Mouse (Mus musculus) midbrain, embryonic 12.5 days (tissue): ENCODE measurements around the gene Mia2. TPM values are rescaled to one million over a fixed set of nuclear protein-coding genes. Genes with fewer than 3 reads are reported as not detected.

Experiments used
- ATAC-seq: fragments of 200-750 bp; cut with Nextera tagmentation; 2 replicates; pipeline ENCODE4 v1.8.0; 2017; ENCODE audit warnings: low read depth, moderate TSS enrichment, moderate library complexity; ENCODE audit not compliant: low FRiP score
- H3K27ac ChIP-seq: fragments of 300-500 bp; sonication (generic); replicated peaks from 2 replicates; pipeline ENCODE4 v1.5.1; 2016; ENCODE audit warnings: mild to moderate bottlenecking
- H3K27me3 ChIP-seq: fragments of 300-500 bp; sonication (generic); 2 replicates; pipeline ENCODE4 v1.6.1; 2016; ENCODE audit warnings: mild to moderate bottlenecking
- H3K36me3 ChIP-seq: fragments of 300-500 bp; sonication (generic); 2 replicates; pipeline ENCODE4 v1.6.1; 2016
- H3K4me1 ChIP-seq: fragments of 300-500 bp; sonication (generic); 2 replicates; pipeline ENCODE4 v1.6.1; 2016
- H3K4me2 ChIP-seq: fragments of 300-500 bp; sonication (generic); replicated peaks from 2 replicates; pipeline ENCODE4 v1.6.1; 2016; ENCODE audit warnings: mild to moderate bottlenecking, moderate library complexity
- H3K4me3 ChIP-seq: fragments of 300-500 bp; sonication (generic); 2 replicates; pipeline ENCODE4 v1.5.1; 2016; ENCODE audit warnings: mild to moderate bottlenecking
- H3K9ac ChIP-seq: fragments of 300-500 bp; sonication (generic); replicated peaks from 2 replicates; pipeline ENCODE4 v1.6.1; 2016; ENCODE audit warnings: mild to moderate bottlenecking, moderate library complexity
- H3K9me3 ChIP-seq: fragments of 300-500 bp; sonication (generic); 2 replicates; pipeline ENCODE4 v1.6.1; 2016; ENCODE audit warnings: mild to moderate bottlenecking
- WGBS: fragments of 180-500 bp; shearing (Covaris S2); methylation state at CpG from one replicate; pipeline ENCODE4 v1.1.7; 2016; 5-methylcytosine and 5-hydroxymethylcytosine counted together
- polyA plus RNA-seq: library from polyadenylated mRNA; unstranded; fragments of >200 nt; fragmentation: Nextera tagmentation; extraction: Ambion mirVana; gene quantifications from 2 replicates; pipeline ENCODE4 v1.2.1, GENCODE M21; 2016

Mia2 gene
- polyA plus RNA-seq, 1 experiment from 2014 or later: 47.8 TPM

DNA sequence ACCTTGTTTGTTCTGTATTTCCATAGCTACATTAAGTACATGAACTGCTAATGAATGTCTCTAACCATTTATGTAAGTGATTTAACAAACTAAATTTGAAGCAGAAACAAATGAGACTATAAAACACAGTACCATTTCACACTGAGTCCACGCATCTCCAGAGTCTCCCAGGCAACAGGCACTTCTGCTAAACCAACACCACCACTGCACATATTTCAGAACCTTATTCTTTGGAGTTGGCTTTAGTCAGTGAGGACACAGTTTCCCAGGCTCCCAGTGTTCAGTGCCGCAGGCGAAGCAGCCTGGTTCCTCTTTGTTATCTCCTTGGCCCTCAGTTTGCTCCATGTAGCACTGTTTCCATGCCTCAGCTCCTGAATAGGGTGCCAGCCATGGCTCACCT is 82.2 kb downstream of the Mia2 start:
- Histone ChIP-seq H3K4me1 (no peaks in the 10 kb centered on the region), H3K27ac (no peak overlapping the region), H3K4me2 (no peak overlapping the region), H3K9me3 (no peaks in the 10 kb centered on the region), H3K4me3 (no peak overlapping the region), H3K9ac (no peak overlapping the region), H3K36me3 (peaks cover 74% of the 10 kb centered on the region), H3K27me3 (no peaks in the 10 kb centered on the region)
- 92% methylated on average over 3 of the region's 3 CpGs for WGBS
- ATAC-seq: no peak

DNA sequence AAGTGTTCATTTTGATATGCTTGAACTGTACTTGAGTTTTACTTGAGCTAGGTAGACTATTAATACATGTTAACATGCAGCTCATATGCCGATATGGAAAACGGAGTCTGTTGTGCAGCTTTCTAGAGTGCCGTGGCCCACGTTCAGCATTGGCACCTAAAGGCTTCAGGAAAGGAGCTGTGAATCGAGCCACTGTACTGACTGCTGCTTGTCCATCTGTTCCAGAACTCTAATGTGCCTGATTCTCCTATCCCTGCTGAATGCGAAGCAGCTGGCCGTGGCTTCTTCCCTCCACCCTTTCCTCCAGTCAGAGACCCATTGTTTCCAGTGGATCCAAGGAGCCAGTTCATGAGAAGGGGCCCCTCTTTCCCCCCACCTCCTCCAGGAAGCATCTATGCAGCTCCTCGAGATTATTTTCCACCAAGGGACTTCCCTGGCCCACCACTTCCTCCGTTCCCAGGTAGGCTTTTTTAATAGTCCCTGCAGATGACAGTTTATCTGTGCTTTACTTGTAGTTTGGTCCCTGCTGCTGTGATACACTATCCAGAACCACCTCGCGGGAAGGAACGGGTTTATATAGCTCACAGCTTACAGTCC is 92.6 kb downstream of the Mia2 start:
- Histone ChIP-seq H3K4me1 (no peaks in the 10 kb centered on the region), H3K9ac (no peak overlapping the region), H3K27ac (no peak overlapping the region), H3K36me3 (peaks cover 51% of the 10 kb centered on the region), H3K4me3 (no peak overlapping the region), H3K4me2 (no peak overlapping the region), H3K9me3 (no peaks in the 10 kb centered on the region), H3K27me3 (no peaks in the 10 kb centered on the region)
- WGBS: 90% methylated on average over 12 of the region's 12 CpGs
- ATAC-seq: no peak

DNA sequence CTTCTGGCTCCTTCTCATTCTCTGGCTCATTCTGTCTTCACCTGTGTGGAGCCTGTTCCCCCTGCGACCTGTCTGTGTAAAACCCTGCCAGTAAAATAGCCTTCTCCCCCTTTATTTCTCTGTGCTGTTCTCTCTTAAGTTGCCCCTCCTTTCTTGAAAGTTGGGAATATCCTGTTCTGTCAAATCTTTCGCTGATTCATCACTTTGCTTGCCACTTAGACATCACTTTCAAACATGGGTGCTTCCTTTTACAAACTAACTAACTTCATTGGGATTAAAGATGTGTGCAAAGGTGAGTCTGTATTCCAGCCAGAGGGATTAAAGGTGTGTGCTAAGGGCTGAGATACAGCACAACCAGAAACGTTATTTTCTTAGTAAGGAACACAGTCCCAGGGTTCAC is 98.0 kb downstream of the Mia2 start:
- no peak overlapping the region for H3K4me3 ChIP-seq

DNA sequence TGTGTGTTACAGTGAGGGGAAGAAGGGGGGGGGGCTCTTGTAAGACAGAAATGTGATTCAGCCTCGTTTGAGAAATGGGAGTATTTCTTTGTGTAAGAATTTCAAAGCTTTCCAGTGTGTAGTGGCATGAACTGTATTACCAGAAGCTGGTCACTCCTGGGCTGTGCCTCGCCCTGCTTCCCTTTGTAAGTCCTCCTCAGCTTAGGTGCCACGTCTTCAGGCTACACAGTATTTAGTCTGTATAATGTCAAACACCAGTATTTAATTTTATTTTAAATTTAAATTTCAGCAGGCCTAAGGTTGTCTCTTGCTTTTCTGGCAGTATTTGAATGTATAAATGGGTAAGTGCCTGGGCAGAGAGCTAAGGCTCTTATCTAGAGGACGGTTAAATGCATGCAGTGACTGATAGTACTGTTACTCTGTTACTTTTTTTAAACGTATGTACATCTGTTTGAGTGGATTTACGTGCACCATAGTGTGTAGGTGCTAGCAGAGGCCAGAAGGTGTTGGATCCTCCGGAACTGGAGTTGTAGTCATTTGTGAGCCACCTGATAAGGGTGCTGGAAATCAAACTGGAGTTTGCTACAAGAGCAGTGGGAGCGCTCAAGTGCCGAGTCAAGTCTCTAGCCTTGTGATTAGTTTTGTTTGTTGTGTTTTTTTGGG is 98.9 kb downstream of the Mia2 start:
- ATAC-seq: no peak
- Histone ChIP-seq H3K4me1 (no peaks in the 10 kb centered on the region), H3K27ac (no peak overlapping the region), H3K9ac (no peak overlapping the region), H3K4me2 (no peak overlapping the region), H3K36me3 (peaks cover 18% of the 10 kb centered on the region), H3K27me3 (no peaks in the 10 kb centered on the region), H3K9me3 (no peaks in the 10 kb centered on the region), H3K4me3 (no peak overlapping the region)
- 89% methylated on average over 9 of the region's 9 CpGs for WGBS

More for the DNA sequence above, 98.0 kb downstream of the Mia2 start:
- H3K4me2 ChIP-seq: no peak overlapping the region
- H3K27me3 ChIP-seq: no peaks in the 10 kb centered on the region
- no peak overlapping the region for H3K9ac ChIP-seq
- 86% methylated on average over 3 of the region's 3 CpGs for WGBS
- no peaks in the 10 kb centered on the region for H3K4me1 ChIP-seq
- H3K27ac ChIP-seq: no peak overlapping the region
- ATAC-seq: no peak
- H3K36me3 ChIP-seq: peaks cover 16% of the 10 kb centered on the region
- no peaks in the 10 kb centered on the region for H3K9me3 ChIP-seq

DNA sequence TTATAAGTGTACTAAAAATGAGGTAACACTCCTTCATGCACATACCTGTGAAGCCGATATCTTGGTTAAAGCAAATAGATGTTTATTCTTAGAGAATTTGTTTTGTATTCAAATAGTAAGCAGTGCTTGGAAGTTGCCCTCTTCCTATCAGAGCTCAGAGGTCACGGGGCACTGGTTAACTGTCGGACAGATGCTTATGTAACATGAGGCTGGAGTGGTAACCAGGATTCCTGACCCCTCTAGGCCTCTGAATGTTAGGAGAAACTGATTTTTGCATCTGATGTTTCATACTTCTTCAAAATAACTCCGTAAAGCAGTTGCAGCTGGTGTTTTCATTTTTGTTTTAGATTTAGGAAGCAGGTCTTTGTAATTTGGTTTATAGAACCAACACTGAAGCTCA is 99.5 kb downstream of the Mia2 start:
- H3K27ac ChIP-seq: no peak overlapping the region
- 90% methylated on average over 4 of the region's 4 CpGs for WGBS
- no peak overlapping the region for H3K4me3 ChIP-seq
- no peaks in the 10 kb centered on the region for H3K9me3 ChIP-seq
- no peaks in the 10 kb centered on the region for H3K27me3 ChIP-seq
- H3K36me3 ChIP-seq: peaks cover 19% of the 10 kb centered on the region
- no peak overlapping the region for H3K9ac ChIP-seq
- ATAC-seq: no peak
- no peak overlapping the region for H3K4me2 ChIP-seq
- no peaks in the 10 kb centered on the region for H3K4me1 ChIP-seq

DNA sequence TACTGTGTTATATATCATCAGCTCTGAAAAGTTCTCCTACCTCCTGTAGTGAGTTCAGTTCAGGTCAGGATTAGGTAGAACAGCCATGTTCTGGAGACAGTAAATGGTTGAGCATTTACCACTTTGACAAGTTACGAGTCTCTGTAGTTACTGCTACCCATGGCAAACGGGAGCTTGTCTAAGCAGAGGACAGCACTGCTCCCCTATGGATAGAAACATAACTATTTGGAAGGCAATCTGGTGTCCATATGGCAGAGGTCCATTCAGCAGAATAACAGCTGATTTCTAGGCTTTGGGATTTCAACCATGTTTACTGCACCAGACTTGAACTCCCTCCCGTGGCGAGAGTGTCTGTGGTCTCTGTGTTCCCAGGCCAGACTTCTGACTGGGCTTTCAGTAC is 100.3 kb downstream of the Mia2 start:
- H3K4me2 ChIP-seq: no peak overlapping the region
- H3K27ac ChIP-seq: no peak overlapping the region
- peaks cover 21% of the 10 kb centered on the region for H3K36me3 ChIP-seq
- no peak overlapping the region for H3K9ac ChIP-seq
- no peak overlapping the region for H3K4me3 ChIP-seq
- ATAC-seq: no peak
- H3K4me1 ChIP-seq: no peaks in the 10 kb centered on the region
- WGBS: 83% methylated on average over 4 of the region's 4 CpGs
- no peaks in the 10 kb centered on the region for H3K27me3 ChIP-seq
- H3K9me3 ChIP-seq: no peaks in the 10 kb centered on the region

DNA sequence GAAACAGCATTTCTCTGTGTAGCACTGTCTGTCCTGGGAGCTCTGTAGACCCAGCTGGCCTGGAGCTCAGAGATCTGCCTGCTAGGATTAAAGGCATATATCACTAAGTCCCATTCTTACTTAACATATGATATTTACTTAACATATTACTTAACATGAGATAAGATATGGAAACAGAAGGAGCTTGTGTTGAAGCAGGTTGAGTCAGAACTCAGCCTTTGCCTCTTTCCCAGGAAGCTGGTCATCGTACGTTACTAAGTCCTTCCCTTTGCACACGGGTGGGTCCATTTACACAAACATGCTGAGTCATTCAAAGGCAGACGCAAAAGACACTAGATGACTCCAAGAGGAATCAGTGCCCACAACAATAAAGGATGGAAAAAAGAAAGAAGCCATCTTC is 103.2 kb downstream of the Mia2 start:
- WGBS: 83% methylated on average over 4 of the region's 4 CpGs
- no peak overlapping the region for H3K9ac ChIP-seq
- peaks cover 36% of the 10 kb centered on the region for H3K36me3 ChIP-seq
- H3K9me3 ChIP-seq: no peaks in the 10 kb centered on the region
- no peaks in the 10 kb centered on the region for H3K4me1 ChIP-seq
- no peak overlapping the region for H3K4me3 ChIP-seq
- no peak overlapping the region for H3K4me2 ChIP-seq
- H3K27me3 ChIP-seq: no peaks in the 10 kb centered on the region
- ATAC-seq: no peak
- no peak overlapping the region for H3K27ac ChIP-seq

DNA sequence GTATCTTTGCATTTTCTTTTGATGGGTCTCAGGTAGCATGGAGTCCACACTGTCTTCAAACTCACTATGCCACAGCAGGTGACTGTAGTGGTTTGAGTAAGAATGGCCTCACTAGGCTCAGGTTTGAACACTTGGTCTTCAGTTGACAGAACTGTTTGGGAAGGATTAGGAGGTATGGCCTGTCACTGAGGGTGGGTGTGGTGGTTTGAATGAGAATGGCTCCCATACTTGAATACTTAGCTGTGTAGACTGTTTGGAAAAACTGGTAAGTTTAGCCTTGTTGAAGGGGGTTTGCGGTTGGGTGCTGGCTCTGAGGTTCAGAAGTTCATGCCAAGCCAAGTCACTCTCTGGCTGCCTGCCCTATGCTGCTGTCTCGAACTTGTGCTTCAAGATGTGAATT is 103.8 kb downstream of the Mia2 start:
- H3K36me3 ChIP-seq: peaks cover 41% of the 10 kb centered on the region
- no peaks in the 10 kb centered on the region for H3K9me3 ChIP-seq
- no peaks in the 10 kb centered on the region for H3K4me1 ChIP-seq
- H3K27me3 ChIP-seq: no peaks in the 10 kb centered on the region
- H3K4me3 ChIP-seq: no peak overlapping the region
- H3K27ac ChIP-seq: no peak overlapping the region
- no peak overlapping the region for H3K4me2 ChIP-seq
- no peak for ATAC-seq
- 97% methylated on average over 2 of the region's 2 CpGs for WGBS
- H3K9ac ChIP-seq: no peak overlapping the region

DNA sequence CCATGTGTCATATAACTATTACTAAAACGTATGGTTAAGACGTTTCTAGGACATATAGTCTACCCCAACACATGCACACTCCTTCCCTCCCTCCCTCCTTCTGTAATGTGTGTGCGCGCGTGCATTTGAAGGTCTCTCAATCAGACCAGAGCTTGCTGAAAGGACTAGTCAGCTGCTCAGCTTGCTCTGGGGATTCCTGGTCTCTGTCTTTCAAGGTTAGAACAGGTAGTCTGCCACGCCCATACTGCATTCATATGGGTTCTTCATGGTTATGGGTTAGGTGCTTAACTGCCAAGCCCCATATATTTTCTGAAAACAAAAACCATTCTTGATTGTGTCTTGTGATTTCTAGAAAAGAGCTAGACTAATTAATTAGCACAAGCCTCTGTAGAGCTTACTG is 110.0 kb downstream of the Mia2 start:
- Histone ChIP-seq H3K9me3 (no peaks in the 10 kb centered on the region), H3K27ac (no peak overlapping the region), H3K4me1 (no peaks in the 10 kb centered on the region), H3K4me2 (no peak overlapping the region), H3K9ac (no peak overlapping the region), H3K36me3 (peaks cover 36% of the 10 kb centered on the region), H3K4me3 (no peak overlapping the region), H3K27me3 (no peaks in the 10 kb centered on the region)
- ATAC-seq: no peak
- 98% methylated on average over 6 of the region's 6 CpGs for WGBS

DNA sequence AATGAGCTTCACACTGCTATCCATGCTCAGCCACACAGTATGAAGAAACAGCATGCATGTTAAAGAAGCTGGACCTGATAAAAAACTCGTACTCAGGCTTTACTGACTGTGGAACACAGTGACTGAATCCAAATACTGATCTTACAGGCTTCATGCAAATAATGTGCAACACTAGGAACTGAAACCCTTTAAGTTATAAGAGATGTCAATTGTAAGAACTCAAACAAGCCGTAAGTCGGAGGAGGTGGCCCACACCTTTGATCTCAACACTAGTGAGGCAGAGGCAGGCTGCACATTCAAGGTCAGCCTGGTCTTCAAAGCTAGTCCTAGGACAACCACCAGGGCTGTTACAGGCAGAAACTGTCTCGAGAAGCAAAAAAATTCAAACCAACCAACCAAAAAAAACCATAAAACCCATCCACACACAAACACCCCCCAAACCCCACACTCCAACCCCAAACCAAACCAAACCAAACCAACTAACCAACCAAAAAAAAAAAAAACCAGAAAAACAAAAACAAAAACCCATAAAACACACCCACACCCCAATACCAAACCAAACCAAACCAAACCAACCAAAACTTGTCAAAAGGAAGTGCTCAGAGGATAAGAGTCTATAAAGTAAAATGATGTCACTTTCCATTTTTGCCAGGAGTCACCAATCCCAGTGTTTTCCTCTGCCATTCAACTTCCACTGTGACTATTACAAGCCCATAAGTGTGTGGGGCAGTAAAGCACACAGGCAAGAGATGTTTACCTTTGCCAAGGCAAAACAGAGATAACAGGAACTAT is 110.8 kb downstream of the Mia2 start:
- ATAC-seq: no peak
- Histone ChIP-seq H3K27me3 (no peaks in the 10 kb centered on the region), H3K36me3 (peaks cover 36% of the 10 kb centered on the region), H3K27ac (no peak overlapping the region), H3K4me1 (no peaks in the 10 kb centered on the region), H3K4me2 (no peak overlapping the region), H3K4me3 (no peak overlapping the region), H3K9me3 (0 out of 2 replicates have a peak, but pooled peaks cover 3% of the 10 kb centered on the region), H3K9ac (no peak overlapping the region)
- 91% methylated on average over 4 of the region's 4 CpGs for WGBS

DNA sequence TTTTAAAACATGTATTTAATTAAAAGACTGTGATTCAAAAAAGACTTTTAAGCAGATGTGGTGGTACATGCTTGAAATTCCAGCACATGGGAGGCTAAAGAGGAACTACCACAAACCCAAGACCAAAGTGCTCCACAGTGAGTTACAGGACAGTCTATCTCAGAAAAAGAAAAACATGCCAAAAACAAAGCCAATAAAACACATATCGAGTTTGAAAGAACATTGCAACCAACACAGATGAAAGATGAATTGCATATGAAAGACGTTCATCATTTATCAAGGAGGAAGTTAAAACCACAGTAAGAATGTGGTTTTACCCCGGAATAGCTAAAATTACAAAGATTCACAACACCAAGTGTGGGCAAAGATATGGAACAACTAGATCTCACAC is 111.4 kb downstream of the Mia2 start:
- H3K4me1 ChIP-seq: no peaks in the 10 kb centered on the region
- peaks cover 42% of the 10 kb centered on the region for H3K36me3 ChIP-seq
- H3K27ac ChIP-seq: no peak overlapping the region
- 0 out of 2 replicates have a peak, but pooled peaks cover 3% of the 10 kb centered on the region for H3K9me3 ChIP-seq
- no peak overlapping the region for H3K4me2 ChIP-seq
- H3K4me3 ChIP-seq: no peak overlapping the region
- 95% methylated on average over 3 of the region's 3 CpGs for WGBS
- no peak overlapping the region for H3K9ac ChIP-seq
- H3K27me3 ChIP-seq: no peaks in the 10 kb centered on the region
- no peak for ATAC-seq

DNA sequence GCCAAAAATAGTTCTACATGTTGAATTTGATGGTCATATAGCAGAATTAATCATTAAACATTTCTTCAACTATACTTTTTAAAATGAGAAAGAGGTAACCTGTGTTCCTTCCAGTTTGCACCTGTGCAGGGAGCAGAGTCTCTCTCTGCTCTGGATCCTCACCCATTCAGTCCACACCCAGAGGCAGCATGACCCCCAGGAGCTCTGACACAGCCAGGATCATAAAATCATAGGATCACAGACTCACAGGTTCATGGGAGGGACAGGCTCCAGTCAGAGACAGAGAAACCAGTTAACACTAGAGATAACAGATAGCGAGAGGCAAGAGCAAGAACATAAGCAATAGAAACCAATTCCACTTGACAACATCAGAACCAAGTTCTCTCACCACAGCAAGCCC is 112.2 kb downstream of the Mia2 start:
- peaks cover 40% of the 10 kb centered on the region for H3K36me3 ChIP-seq
- H3K27ac ChIP-seq: no peak overlapping the region
- ATAC-seq: no peak
- H3K4me2 ChIP-seq: no peak overlapping the region
- 100% methylated on average over 1 of the region's 1 CpGs for WGBS
- no peaks in the 10 kb centered on the region for H3K27me3 ChIP-seq
- H3K4me3 ChIP-seq: no peak overlapping the region
- no peaks in the 10 kb centered on the region for H3K4me1 ChIP-seq
- H3K9ac ChIP-seq: no peak overlapping the region
- H3K9me3 ChIP-seq: 0 out of 2 replicates have a peak, but pooled peaks cover 3% of the 10 kb centered on the region
